Mouse (Mus musculus) neutrophil, adult 5-6 weeks (primary cell): ENCODE results near the gene Carns1. TPM values are rescaled to one million over a fixed set of nuclear protein-coding genes. Genes with fewer than 3 reads are reported as not detected.
A peak's percentile ranks its signal among the peaks of the same experiment; 100 is the strongest.
"Not testable (repeated sequence)": the region's sequence is repeated elsewhere in the genome, so short reads cannot be mapped to it uniquely, and the experiment has no call there.

Source experiments
- ATAC-seq: fragments of 151-379, 151-347 bp; 2 replicates; pipeline ENCODE4 v1.8.0; 2017; ENCODE audit warnings: mild to moderate bottlenecking, moderate TSS enrichment; ENCODE audit not compliant: insufficient number of reproducible peaks, poor library complexity, low FRiP score, severe bottlenecking; ENCODE audit errors: extremely low read depth
- total RNA-seq: library from RNA; stranded (forward); fragments of 200-1000 nt; gene quantifications from 2 replicates; pipeline ENCODE4 v1.2.3, GENCODE M21; 2017

Carns1 gene
- total RNA-seq, 1 experiment from 2014 or later: 99.3 TPM

- not testable (repeated sequence) for ATAC-seq
These were observed 53.4 kb downstream of the Carns1 start for GRCm38 (mm10) chr19:4121896-4122295.

DNA sequence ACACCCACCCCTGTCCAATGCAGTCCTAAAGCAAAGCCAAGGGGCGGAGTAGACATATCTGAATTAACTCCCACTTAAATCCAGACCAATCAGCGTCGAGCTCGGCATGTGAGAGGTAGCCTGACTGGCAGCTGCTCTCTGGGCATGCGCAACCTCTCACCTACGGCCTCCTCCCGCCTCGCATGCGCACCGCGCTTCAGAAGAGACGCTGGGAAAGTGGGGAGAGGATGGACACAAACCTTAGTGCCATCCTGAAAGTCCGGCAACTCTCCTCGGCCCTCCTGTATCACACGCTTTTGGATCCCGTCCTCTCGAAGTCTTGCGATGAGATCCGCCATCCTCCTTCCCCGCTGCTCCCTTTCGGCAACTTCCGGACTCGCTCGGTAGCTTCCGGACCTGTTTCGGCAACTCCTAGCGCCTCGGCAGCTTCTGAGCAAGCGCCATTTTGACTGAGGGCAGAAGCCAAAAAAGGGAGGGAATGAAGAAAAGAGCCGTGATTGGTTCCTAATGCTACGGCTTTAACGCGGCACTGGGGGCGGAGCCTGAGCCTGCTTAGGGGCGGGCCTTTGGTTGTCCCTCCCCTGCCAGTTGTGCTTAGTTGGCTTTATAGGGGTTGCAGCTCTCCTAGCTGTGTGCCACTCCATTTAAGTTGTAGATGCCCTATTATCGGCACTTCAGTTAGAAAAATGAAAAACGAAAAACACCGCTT is 54.0 kb downstream of the Carns1 start:
- ATAC-seq: peak; percentile 71

GRCm38 (mm10) chr19:4120496-4120895 is 54.8 kb downstream of the Carns1 start:
- ATAC-seq: no peak

GRCm38 (mm10) chr19:4119716-4120487 is 55.4 kb downstream of the Carns1 start:
- ATAC-seq: no peak

DNA sequence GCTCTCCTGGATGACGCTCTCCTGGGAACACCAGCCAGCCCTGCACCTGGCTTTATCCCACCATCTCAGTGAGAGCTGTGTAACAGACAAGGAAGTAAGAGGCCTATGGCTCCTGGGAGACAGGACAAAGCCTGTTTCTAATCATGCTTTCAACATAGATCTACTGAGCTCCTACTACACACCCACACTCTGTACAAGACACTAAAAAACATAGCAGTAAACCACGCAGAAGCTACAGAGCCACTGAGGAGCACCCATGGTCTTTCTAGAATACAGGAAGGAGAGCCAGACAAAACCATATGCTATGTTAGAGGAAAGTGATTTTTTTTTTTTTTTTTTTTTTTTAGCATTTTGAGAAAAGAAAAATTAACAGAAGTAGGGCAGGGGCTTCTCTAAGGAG is 56.9 kb downstream of the Carns1 start:
- no peak for ATAC-seq

- ATAC-seq: no peak
These were observed 58.3 kb downstream of the Carns1 start for GRCm38 (mm10) chr19:4117006-4117405.

GRCm38 (mm10) chr19:4115816-4116215 is 59.5 kb downstream of the Carns1 start:
- no peak for ATAC-seq

DNA sequence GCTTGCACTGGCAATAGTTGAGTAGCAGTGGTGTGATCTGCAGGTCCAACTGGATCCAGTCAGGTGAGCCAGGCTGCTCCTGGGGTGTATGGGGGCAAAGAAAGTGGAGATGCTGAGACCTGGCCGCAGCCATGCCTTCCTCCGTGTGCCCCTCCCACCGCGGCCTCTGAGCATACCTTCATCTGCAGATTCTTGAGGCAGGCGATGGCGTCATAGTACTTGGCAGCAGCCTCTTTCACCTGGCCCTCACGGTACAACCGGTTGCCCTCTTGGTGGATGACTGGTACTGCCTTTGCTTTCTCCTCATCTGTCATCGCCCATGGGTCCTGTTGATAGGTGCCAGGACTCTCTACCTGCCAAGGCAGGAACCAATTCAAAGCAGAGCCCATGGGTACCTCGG is 60.1 kb downstream of the Carns1 start:
- no peak for ATAC-seq

- no peak for ATAC-seq
These were observed 60.7 kb downstream of the Carns1 start for GRCm38 (mm10) chr19:4114551-4114950.

Other genes starting within 250 kb of the Carns1 start
- 78.5 and 85.2 TPM in 2 replicates for gene Aldh3b1, start 245.7 kb downstream of the Carns1 start, total RNA-seq
- 628 and 632 TPM in 2 replicates for gene Unc93b1, start 240.3 kb downstream of the Carns1 start, total RNA-seq
- gene Aldh3b3, start 216.8 kb downstream of the Carns1 start, total RNA-seq: not detected in 2 replicates
- gene Aldh3b2, start 203.2 kb downstream of the Carns1 start, total RNA-seq: 0.25 TPM in 1 of 2 replicates, not detected in the other
- gene Acy3, start 188.9 kb downstream of the Carns1 start, total RNA-seq: not detected in 2 replicates
- not detected in 2 replicates for gene Tbx10, start 182.7 kb downstream of the Carns1 start, total RNA-seq
- gene Nudt8, start 174.9 kb downstream of the Carns1 start, total RNA-seq: 7.0 and 15.5 TPM in 2 replicates
- gene Gm49405, start 174.9 kb downstream of the Carns1 start, total RNA-seq: 6.2 and 7.5 TPM in 2 replicates
- gene Doc2g, start 172.2 kb downstream of the Carns1 start, total RNA-seq: 4.0 and 7.2 TPM in 2 replicates
- 63.9 and 64.6 TPM in 2 replicates for gene Ndufv1, start 162.7 kb downstream of the Carns1 start, total RNA-seq
- gene Gstp1, start 137.5 kb downstream of the Carns1 start, total RNA-seq: 53.2 and 68.1 TPM in 2 replicates
- gene Gstp2, start 129.5 kb downstream of the Carns1 start, total RNA-seq: 1.4 TPM in 1 of 2 replicates, not detected in the other
- gene Gstp3, start 115.9 kb downstream of the Carns1 start, total RNA-seq: 22.6 and 23.6 TPM in 2 replicates
- not detected in 2 replicates for gene Cabp2, start 93.9 kb downstream of the Carns1 start, total RNA-seq
- 202 and 205 TPM in 2 replicates for gene Cdk2ap2, start 78.3 kb downstream of the Carns1 start, total RNA-seq
- 115 and 132 TPM in 2 replicates for gene Pitpnm1, start 75.5 kb downstream of the Carns1 start, total RNA-seq
- 53.9 and 61.6 TPM in 2 replicates for gene Aip, start 49.6 kb downstream of the Carns1 start, total RNA-seq
- gene Gpr152, start 35.7 kb downstream of the Carns1 start, total RNA-seq: 0.12 and 0.23 TPM in 2 replicates
- 0.25 and 0.93 TPM in 2 replicates for gene Cabp4, start 31.4 kb downstream of the Carns1 start, total RNA-seq
- gene Coro1b, start 26.9 kb downstream of the Carns1 start, total RNA-seq: 134 and 152 TPM in 2 replicates
- 227 and 252 TPM in 2 replicates for gene Ptprcap, start 21.9 kb downstream of the Carns1 start, total RNA-seq
- gene Rps6kb2, start 12.1 kb downstream of the Carns1 start, total RNA-seq: 34.0 and 45.2 TPM in 2 replicates
- gene Tbc1d10c, start 15.8 kb upstream of the Carns1 start, total RNA-seq: 231 and 269 TPM in 2 replicates
- gene Ppp1ca, start 16.6 kb upstream of the Carns1 start, total RNA-seq: 535 and 541 TPM in 2 replicates
- 35.1 and 44.3 TPM in 2 replicates for gene Rad9a, start 26.2 kb upstream of the Carns1 start, total RNA-seq
- 52.0 and 61.9 TPM in 2 replicates for gene Clcf1, start 38.8 kb upstream of the Carns1 start, total RNA-seq
- gene AC109138.7, start 38.9 kb upstream of the Carns1 start, total RNA-seq: not detected in 2 replicates
- gene Pold4, start 56.4 kb upstream of the Carns1 start, total RNA-seq: 228 and 251 TPM in 2 replicates
- gene Ssh3, start 93.7 kb upstream of the Carns1 start, total RNA-seq: 48.0 and 59.8 TPM in 2 replicates
- gene Ankrd13d, start 107.7 kb upstream of the Carns1 start, total RNA-seq: 36.3 and 49.8 TPM in 2 replicates
- gene Grk2, start 130.7 kb upstream of the Carns1 start, total RNA-seq: 692 and 849 TPM in 2 replicates
- gene Kdm2a, start 222.8 kb upstream of the Carns1 start, total RNA-seq: 205 and 210 TPM in 2 replicates